Mouse (Mus musculus): ENCODE data around the gene Gm28042. TPM values are rescaled to one million over a fixed set of nuclear protein-coding genes. Genes with fewer than 3 reads are reported as not detected.

Gene Gm28042
- polyA plus RNA-seq, 1 experiment = 2.5 TPM

DNA sequence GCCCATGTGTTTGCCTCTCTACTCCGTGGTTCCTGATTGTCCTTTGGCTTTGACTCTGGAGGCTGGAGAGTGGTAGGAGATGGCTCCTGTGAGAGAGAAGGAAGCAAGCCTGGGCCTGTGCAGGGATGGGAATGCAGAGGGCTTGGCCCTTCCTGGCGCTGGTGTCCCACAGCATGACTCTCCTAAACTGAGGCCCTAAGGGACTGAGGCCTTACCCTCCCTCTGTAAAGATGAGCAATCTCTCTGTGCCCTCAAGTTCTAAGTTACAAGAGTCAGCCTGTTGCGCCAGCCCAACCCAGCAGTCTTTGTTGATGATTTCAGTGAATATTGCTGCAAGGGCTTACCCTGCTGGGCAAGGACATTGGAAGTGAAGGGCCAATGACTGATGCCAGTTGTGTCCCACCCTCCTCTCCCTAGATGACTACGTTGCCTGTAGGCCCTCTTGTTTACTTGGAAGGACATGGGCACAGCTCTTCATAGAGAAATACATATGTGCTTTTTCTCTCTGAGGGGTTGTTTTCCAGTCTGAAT, 19.5 kb upstream of the Gm28042 start:
- Histone ChIP-seq H3K4me3 (ENCODE audit: insufficient read depth, low read length) (no peak overlapping the region), H3K27ac (ENCODE audit: insufficient read depth, low read length) (no peak overlapping the region), H3K4me1 (ENCODE audit: control insufficient read depth, insufficient read depth, low read length) (peaks cover 7% of the 10 kb centered on the region)
- TF ChIP-seq POLR2A (IDR thresholded peaks at IDR 0.05; ENCODE audit: extremely low read depth, insufficient read depth, low read length) (no peak), CTCF (IDR thresholded peaks at IDR 0.05; ENCODE audit: extremely low read depth, insufficient read depth, low read length) (no peak)

DNA sequence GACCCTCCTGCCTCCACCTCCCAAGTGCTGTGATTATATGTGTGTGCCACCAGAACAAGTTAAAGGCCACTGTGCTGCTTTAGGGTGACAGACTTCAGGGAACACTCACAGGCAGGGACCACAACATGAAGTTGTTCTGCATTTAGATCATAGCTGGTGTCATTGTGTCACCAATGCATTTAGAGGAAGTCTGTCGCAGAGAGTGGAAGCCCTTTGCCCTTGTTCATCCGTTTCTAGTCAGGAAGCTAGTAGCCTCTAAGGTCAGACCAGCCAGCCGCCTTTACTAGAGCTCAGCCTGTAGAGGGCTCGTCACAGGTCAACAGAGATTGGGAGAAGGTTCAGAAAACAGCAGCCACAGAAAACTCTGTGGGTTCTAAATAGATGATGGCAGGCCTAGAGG, 18.6 kb upstream of the Gm28042 start:
- Histone ChIP-seq H3K27ac (ENCODE audit: insufficient read depth, low read length) (no peak overlapping the region), H3K4me1 (ENCODE audit: control insufficient read depth, insufficient read depth, low read length) (peaks cover 7% of the 10 kb centered on the region), H3K4me3 (ENCODE audit: insufficient read depth, low read length) (no peak overlapping the region)
- no peak for TF ChIP-seq CTCF (IDR thresholded peaks at IDR 0.05; ENCODE audit: extremely low read depth, insufficient read depth, low read length)
- no peak for TF ChIP-seq POLR2A (IDR thresholded peaks at IDR 0.05; ENCODE audit: extremely low read depth, insufficient read depth, low read length)

DNA sequence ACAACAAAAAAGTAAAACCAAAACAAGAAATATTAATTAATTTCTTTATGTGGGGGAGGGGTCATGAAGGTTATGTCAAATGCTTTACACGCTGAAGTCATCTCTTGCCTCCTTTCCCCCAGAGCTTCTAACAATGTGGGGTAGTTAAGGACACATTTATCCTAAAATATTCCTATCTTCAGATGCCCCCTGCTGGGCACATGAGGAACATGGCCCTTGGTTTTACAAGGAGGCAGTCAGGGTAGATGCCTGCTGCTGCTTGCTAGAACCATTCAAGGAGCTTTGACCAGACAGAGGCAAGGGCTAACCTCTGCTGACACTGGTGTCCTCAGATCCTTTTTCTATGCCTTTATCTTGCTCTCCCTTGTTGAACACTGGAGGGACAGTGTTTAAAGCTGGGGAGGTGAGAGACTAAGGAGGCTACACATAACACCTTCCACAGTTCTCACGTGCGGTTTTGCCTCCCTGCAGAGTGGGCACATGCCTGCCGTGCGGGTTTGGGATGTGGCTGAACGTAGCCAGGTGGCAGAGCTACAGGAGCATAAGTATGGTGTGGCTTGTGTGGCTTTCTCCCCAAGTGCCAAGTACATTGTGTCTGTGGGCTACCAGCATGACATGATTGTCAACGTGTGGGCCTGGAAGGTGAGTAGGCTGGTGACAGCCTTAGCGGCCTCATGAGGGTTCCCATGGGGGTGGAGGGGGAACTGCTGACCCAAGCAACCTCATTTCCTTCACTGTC, 15.7 kb upstream of the Gm28042 start:
- TF ChIP-seq POLR2A (IDR thresholded peaks at IDR 0.05; ENCODE audit: extremely low read depth, insufficient read depth, low read length) (no peak), CTCF (IDR thresholded peaks at IDR 0.05; ENCODE audit: extremely low read depth, insufficient read depth, low read length) (peak; percentile 73)
- peaks cover 7% of the 10 kb centered on the region for H3K4me1 ChIP-seq (ENCODE audit: control insufficient read depth, insufficient read depth, low read length)
- no peak overlapping the region for H3K4me3 ChIP-seq (ENCODE audit: insufficient read depth, low read length)
- H3K27ac ChIP-seq (ENCODE audit: insufficient read depth, low read length) = no peak overlapping the region

DNA sequence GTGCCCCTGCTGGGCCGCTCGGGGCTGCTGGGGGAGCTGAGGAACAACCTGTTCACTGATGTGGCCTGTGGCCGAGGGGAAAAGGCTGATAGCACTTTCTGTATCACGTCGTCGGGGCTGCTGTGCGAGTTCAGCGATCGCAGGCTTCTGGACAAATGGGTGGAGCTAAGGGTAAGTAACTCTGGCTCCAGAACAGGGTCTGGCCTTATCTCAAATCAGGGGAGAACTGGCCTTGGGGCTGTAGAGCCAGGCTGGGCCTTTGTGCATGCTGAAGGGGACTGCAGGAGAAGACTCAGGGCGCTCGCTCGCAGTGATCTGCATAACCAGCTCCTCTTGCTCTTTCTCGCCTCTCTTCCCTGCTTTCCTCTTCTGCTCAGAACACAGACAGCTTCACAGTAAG, 14.4 kb upstream of the Gm28042 start:
- TF ChIP-seq POLR2A (IDR thresholded peaks at IDR 0.05; ENCODE audit: extremely low read depth, insufficient read depth, low read length) (no peak), CTCF (IDR thresholded peaks at IDR 0.05; ENCODE audit: extremely low read depth, insufficient read depth, low read length) (no peak)
- no peak overlapping the region for H3K4me3 ChIP-seq (ENCODE audit: insufficient read depth, low read length)
- peaks cover 3% of the 10 kb centered on the region for H3K4me1 ChIP-seq (ENCODE audit: control insufficient read depth, insufficient read depth, low read length)
- H3K27ac ChIP-seq (ENCODE audit: insufficient read depth, low read length) = no peak overlapping the region

DNA sequence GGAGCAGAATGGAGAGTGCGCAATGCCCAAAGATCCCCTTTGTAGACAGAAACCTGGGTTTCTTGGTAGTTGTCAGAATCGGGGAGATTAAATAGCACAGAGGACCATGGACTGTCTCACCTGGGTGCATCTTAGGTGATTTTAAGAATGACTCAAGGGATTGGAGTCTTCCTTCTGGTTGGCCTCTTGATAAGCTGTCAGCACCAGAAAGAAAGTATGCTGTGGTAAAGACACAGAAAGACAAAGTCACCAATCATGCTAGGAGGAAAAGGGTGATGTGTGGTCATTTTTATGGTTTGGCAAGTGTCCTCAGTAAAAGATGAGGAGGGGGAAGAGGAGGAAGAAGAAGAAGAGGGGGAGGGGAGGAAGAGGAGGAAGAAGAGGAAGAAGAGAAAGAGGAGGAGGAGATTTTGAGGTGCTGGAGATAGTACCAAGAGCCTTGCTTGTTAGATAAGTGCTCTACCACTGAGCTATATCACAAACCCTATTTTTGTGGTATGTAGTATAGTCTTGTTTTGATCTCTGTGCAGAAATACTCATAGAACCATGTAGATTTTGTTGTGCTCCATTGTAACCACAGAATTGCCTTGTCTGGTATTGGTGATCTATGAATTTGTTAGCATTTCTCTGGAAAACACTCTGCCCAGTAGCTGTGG, 13.3 kb upstream of the Gm28042 start:
- Histone ChIP-seq H3K4me1 (ENCODE audit: control insufficient read depth, insufficient read depth, low read length) (peaks cover 3% of the 10 kb centered on the region; the same call in 1 of the 2 replicates), H3K27ac (ENCODE audit: insufficient read depth, low read length) (no peak overlapping the region), H3K4me3 (ENCODE audit: insufficient read depth, low read length) (no peak overlapping the region)
- no peak for TF ChIP-seq POLR2A (IDR thresholded peaks at IDR 0.05; ENCODE audit: extremely low read depth, insufficient read depth, low read length)
- TF ChIP-seq CTCF (IDR thresholded peaks at IDR 0.05; ENCODE audit: extremely low read depth, insufficient read depth, low read length) = no peak

DNA sequence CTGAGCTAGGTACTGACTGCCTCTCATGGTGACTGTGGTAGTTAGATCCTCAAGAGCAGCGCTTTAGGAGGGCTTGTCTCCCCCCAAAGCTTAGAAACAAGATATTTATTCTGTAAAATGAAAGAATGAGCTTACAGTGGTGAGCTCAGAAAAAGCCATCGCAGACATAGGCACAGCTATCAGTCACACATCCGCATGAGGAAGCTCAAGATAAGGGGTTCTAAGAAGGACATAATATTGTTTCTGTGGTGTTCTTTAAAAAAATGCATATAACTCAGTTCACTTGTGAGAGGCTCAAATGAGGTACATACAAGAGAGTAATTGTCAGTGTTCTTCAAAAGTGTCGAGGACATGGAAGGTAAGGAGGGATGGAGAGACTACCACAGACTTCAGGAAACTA, 11.4 kb upstream of the Gm28042 start:
- peaks cover 3% of the 10 kb centered on the region; the same call in 1 of the 2 replicates for H3K4me1 ChIP-seq (ENCODE audit: control insufficient read depth, insufficient read depth, low read length)
- TF ChIP-seq CTCF (IDR thresholded peaks at IDR 0.05; ENCODE audit: extremely low read depth, insufficient read depth, low read length) = no peak
- TF ChIP-seq POLR2A (IDR thresholded peaks at IDR 0.05; ENCODE audit: extremely low read depth, insufficient read depth, low read length) = no peak
- H3K4me3 ChIP-seq (ENCODE audit: insufficient read depth, low read length) = no peak overlapping the region
- H3K27ac ChIP-seq (ENCODE audit: insufficient read depth, low read length) = no peak overlapping the region

DNA sequence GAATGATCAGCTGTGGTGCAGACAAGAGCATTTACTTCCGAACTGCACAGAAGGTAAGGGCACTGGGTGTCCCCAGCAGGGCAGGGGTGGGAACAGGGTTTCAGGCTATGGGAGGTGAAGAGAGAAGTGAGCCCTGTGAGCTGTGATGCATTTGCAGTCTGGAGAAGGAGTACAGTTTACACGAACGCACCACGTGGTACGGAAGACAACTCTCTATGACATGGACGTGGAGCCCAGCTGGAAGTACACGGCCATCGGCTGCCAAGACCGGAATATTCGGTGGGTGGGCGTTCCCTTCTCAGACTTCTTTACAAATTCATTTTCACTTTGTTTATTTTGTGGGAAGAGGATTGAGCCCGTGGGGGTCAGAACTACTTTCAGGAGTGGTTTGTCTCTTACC, 9.7 kb upstream of the Gm28042 start:
- Histone ChIP-seq H3K4me1 (ENCODE audit: control insufficient read depth, insufficient read depth, low read length) (no peaks in the 10 kb centered on the region), H3K27ac (ENCODE audit: insufficient read depth, low read length) (no peak overlapping the region)

DNA sequence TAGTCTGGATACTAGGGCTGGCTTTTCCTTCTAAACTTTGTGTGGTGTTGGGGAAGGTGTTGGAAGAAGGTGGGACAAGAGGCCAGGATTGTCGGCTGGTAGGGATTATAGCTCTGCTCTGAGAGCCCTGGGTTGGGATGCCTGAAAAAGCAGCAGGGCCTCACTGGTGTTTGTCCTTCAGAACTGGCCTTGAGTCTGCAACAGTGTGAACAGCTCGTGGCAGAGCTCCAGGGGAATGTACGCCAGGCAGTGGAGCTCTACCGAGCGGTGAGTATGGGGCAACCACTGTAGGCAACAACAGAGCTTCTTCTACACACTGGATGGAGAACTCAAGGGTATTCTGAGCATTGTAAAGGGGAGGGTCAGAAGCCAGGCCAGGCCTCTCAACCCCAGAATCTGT, 3.0 kb upstream of the Gm28042 start:
- H3K27ac ChIP-seq (ENCODE audit: insufficient read depth, low read length) = no peak overlapping the region

More for the DNA sequence above, 9.7 kb upstream of the Gm28042 start:
- no peak overlapping the region for H3K4me3 ChIP-seq (ENCODE audit: insufficient read depth, low read length)
- no peak for TF ChIP-seq CTCF (IDR thresholded peaks at IDR 0.05; ENCODE audit: extremely low read depth, insufficient read depth, low read length)
- TF ChIP-seq POLR2A (IDR thresholded peaks at IDR 0.05; ENCODE audit: extremely low read depth, insufficient read depth, low read length) = no peak

DNA sequence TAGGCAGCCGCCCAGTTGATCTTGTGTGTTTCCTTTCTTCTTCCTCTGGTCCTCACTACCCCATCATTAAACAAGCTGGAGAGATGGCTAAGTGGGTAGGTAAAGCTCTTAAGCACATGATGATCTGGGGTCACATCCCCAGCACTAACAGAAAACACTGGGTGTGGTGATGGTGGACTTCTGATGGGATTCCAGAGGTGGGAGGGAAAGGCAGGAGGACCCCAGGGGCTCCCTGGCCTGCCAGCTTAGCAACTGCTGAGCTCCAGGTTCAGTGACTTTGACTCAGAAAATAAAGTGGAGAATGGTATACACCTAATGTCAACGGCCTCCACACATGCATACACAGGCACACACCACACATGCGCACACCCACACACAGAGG, 648 bp downstream of the Gm28042 start:
- H3K27ac ChIP-seq (ENCODE audit: insufficient read depth, low read length) = peak overlapping the region; percentile 58
- TF ChIP-seq CTCF (IDR thresholded peaks at IDR 0.05; ENCODE audit: extremely low read depth, insufficient read depth, low read length) = no peak
- TF ChIP-seq POLR2A (IDR thresholded peaks at IDR 0.05; ENCODE audit: extremely low read depth, insufficient read depth, low read length) = no peak
- peak overlapping the region; percentile 63 for H3K4me3 ChIP-seq (ENCODE audit: insufficient read depth, low read length)
- peaks cover 2% of the 10 kb centered on the region; the same call in 1 of the 2 replicates for H3K4me1 ChIP-seq (ENCODE audit: control insufficient read depth, insufficient read depth, low read length)

More for the DNA sequence above, 3.0 kb upstream of the Gm28042 start:
- Histone ChIP-seq H3K4me3 (ENCODE audit: insufficient read depth, low read length) (no peak overlapping the region), H3K4me1 (ENCODE audit: control insufficient read depth, insufficient read depth, low read length) (peaks cover 2% of the 10 kb centered on the region; the same call in 1 of the 2 replicates)
- TF ChIP-seq POLR2A (IDR thresholded peaks at IDR 0.05; ENCODE audit: extremely low read depth, insufficient read depth, low read length) = no peak
- no peak for TF ChIP-seq CTCF (IDR thresholded peaks at IDR 0.05; ENCODE audit: extremely low read depth, insufficient read depth, low read length)
